Mouse (Mus musculus): ENCODE data around the gene Col4a1. TPM values are rescaled to one million over a fixed set of nuclear protein-coding genes. Genes with fewer than 3 reads are reported as not detected.

Gene Col4a1
- polyA plus RNA-seq, 1 experiment, result 136 TPM

DNA sequence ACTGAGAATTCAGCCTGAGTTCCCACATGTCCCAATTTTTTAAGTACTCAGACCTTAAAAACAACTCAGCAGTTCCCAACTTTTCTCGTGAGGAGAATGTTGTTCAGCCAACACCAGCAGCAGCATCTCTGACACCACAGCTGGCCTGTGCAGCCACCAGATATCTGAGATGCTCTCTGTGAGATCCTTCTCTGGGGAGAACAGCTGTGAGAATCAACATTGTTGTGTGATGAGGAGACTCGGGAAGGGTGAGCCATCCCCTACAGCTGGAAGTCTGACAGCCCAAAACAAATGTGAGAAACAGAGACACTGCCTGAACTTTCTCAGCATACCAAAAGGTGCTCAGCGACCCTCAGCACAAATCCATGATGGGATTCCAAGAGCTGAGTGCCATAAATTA, 20.0 kb downstream of the Col4a1 start:
- Histone ChIP-seq H3K36me3 (ENCODE audit: control insufficient read depth, insufficient read depth, low read length) (no peaks in the 10 kb centered on the region), H3K27ac (ENCODE audit: insufficient read depth, low read depth, low read length) (no peak overlapping the region), H3K4me1 (ENCODE audit: control insufficient read depth, insufficient read depth, insufficient read length, low read length) (no peaks in the 10 kb centered on the region), H3K4me3 (ENCODE audit: low read depth, low read length) (no peak overlapping the region), H3K27me3 (ENCODE audit: control insufficient read depth, insufficient read depth, low read length) (no peaks in the 10 kb centered on the region)
- TF ChIP-seq POLR2A (IDR thresholded peaks at IDR 0.05; ENCODE audit: low read depth, low read length) (no peak), CTCF (IDR thresholded peaks at IDR 0.05; ENCODE audit: extremely low read depth, insufficient read length, insufficient replicate concordance, low read depth, low read length) (no peak)
- WGBS, result 46% methylated on average over 3 of the region's 3 CpGs

DNA sequence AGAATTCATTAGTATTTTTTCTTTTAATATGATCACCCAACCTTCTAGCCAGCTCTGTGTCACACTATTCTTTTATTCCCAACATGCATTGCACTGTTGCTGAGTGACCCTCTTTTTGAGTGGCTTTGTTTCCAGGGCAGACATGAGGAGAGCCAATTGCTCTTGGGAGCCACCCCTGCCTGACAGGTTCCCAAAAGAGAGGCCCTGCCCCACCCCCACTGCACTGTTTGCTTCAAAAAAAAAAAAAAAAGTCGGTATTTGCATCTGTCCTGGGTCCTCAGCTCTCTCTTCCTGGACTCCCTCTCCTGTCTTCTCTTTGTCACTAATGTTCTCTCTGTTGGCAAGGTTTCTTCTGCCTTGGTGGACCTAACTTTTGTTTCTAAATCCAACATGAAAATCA, 22.1 kb downstream of the Col4a1 start:
- no peaks in the 10 kb centered on the region for H3K4me1 ChIP-seq (ENCODE audit: control insufficient read depth, insufficient read depth, insufficient read length, low read length)
- 0% methylated on average over 1 of the region's 1 CpGs for WGBS
- TF ChIP-seq CTCF (IDR thresholded peaks at IDR 0.05; ENCODE audit: extremely low read depth, insufficient read length, insufficient replicate concordance, low read depth, low read length) (no peak), POLR2A (IDR thresholded peaks at IDR 0.05; ENCODE audit: low read depth, low read length) (no peak)

DNA sequence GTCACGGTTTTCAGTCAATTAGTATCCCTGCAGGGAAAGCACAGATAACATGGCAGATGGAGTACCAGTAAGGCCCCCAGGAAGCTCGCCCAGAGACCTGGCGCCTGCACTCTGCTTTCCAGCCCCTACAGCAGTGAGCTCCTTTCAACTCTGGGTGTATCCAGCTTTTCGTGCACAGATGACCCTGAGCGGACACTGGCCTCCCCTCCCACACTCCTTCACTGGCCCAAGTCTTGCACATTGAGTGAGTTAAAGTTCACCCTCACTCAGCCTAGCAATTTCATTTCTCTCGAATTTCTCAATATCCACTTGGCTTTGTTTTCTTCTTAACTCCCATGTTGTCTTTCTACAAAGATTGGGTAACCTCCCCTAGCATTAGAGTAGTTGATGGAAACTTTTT, 24.3 kb downstream of the Col4a1 start:
- TF ChIP-seq CTCF (IDR thresholded peaks at IDR 0.05; ENCODE audit: extremely low read depth, insufficient read length, insufficient replicate concordance, low read depth, low read length), result no peak
- TF ChIP-seq POLR2A (IDR thresholded peaks at IDR 0.05; ENCODE audit: low read depth, low read length), result no peak
- Histone ChIP-seq H3K4me3 (ENCODE audit: low read depth, low read length) (no peak overlapping the region), H3K4me1 (ENCODE audit: control insufficient read depth, insufficient read depth, insufficient read length, low read length) (no peaks in the 10 kb centered on the region), H3K36me3 (ENCODE audit: control insufficient read depth, insufficient read depth, low read length) (no peaks in the 10 kb centered on the region), H3K27ac (ENCODE audit: insufficient read depth, low read depth, low read length) (no peak overlapping the region), H3K27me3 (ENCODE audit: control insufficient read depth, insufficient read depth, low read length) (no peaks in the 10 kb centered on the region)
- WGBS, result 62% methylated on average over 6 of the region's 6 CpGs

More for the DNA sequence above, 22.1 kb downstream of the Col4a1 start:
- H3K27ac ChIP-seq (ENCODE audit: insufficient read depth, low read depth, low read length), result no peak overlapping the region
- H3K36me3 ChIP-seq (ENCODE audit: control insufficient read depth, insufficient read depth, low read length), result no peaks in the 10 kb centered on the region
- no peak overlapping the region for H3K4me3 ChIP-seq (ENCODE audit: low read depth, low read length)
- H3K27me3 ChIP-seq (ENCODE audit: control insufficient read depth, insufficient read depth, low read length), result no peaks in the 10 kb centered on the region

DNA sequence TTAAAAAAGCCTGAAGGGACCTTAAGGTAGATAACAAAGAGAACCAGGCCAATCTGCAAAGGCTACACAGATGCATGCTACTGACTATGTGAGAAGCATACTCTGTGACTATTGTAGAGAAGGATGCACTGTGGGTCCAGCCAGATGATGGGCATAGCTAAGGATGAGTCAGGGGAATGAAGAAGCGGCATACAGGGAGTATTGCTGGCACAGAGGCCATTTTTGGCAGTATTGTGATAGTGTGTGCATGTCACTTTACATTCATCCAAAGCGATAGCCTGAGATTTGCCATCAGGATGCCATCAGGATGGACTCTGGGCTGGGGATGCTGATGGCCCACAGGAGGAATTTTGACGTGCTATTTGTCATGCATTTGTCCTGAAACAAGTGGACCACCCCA, 25.5 kb downstream of the Col4a1 start:
- Histone ChIP-seq H3K27me3 (ENCODE audit: control insufficient read depth, insufficient read depth, low read length) (no peaks in the 10 kb centered on the region), H3K27ac (ENCODE audit: insufficient read depth, low read depth, low read length) (no peak overlapping the region), H3K4me3 (ENCODE audit: low read depth, low read length) (no peak overlapping the region), H3K36me3 (ENCODE audit: control insufficient read depth, insufficient read depth, low read length) (no peaks in the 10 kb centered on the region), H3K4me1 (ENCODE audit: control insufficient read depth, insufficient read depth, insufficient read length, low read length) (peaks cover 2% of the 10 kb centered on the region; the same call in 1 of the 2 replicates)
- WGBS, result 76% methylated on average over 3 of the region's 3 CpGs
- no peak for TF ChIP-seq POLR2A (IDR thresholded peaks at IDR 0.05; ENCODE audit: low read depth, low read length)
- no peak for TF ChIP-seq CTCF (IDR thresholded peaks at IDR 0.05; ENCODE audit: extremely low read depth, insufficient read length, insufficient replicate concordance, low read depth, low read length)

DNA sequence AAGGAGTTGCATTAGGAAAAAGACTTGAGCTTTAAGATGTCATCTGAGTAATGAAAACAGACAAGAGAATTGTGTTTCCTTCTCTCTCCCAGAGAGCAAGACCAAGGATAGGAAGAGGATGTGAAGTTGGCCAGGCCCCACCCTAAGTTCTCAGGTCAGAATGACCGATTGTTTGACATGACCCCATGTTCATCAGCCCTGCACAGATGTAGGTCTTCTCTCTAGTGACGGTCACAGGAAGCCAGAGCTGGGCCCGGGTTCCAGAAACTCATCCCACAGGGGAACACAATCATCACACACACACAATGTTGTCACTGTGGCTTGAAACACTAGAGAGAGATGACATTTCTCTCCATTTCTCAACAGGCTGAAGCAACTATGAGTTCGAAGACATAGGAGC, 27.2 kb downstream of the Col4a1 start:
- Histone ChIP-seq H3K36me3 (ENCODE audit: control insufficient read depth, insufficient read depth, low read length) (no peaks in the 10 kb centered on the region), H3K4me3 (ENCODE audit: low read depth, low read length) (no peak overlapping the region), H3K27me3 (ENCODE audit: control insufficient read depth, insufficient read depth, low read length) (no peaks in the 10 kb centered on the region), H3K4me1 (ENCODE audit: control insufficient read depth, insufficient read depth, insufficient read length, low read length) (peaks cover 2% of the 10 kb centered on the region; the same call in 1 of the 2 replicates), H3K27ac (ENCODE audit: insufficient read depth, low read depth, low read length) (no peak overlapping the region)
- TF ChIP-seq POLR2A (IDR thresholded peaks at IDR 0.05; ENCODE audit: low read depth, low read length) (no peak), CTCF (IDR thresholded peaks at IDR 0.05; ENCODE audit: extremely low read depth, insufficient read length, insufficient replicate concordance, low read depth, low read length) (no peak)
- 73% methylated on average over 4 of the region's 4 CpGs for WGBS

DNA sequence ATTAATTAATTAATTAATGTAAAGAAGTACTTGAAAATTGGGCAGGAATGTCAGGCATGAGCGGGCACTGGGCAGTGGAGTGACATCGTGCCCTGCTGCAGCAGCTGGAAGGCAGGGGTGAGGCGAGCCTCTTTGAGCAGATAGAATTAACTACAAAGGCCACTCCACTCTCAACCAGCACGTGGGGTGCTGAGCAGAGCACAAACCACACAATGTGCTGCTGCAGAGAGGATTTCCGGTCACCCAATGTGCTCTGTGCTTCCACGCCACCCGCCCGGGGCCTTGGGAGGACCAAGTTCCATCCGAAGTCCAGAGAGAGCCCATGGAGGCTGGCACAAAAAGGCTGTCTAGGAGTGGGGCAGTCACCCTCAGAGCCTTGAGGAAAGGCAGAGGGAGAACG, 29.4 kb downstream of the Col4a1 start:
- H3K36me3 ChIP-seq (ENCODE audit: control insufficient read depth, insufficient read depth, low read length), result no peaks in the 10 kb centered on the region
- H3K27me3 ChIP-seq (ENCODE audit: control insufficient read depth, insufficient read depth, low read length), result no peaks in the 10 kb centered on the region
- peaks cover 5% of the 10 kb centered on the region for H3K4me1 ChIP-seq (ENCODE audit: control insufficient read depth, insufficient read depth, insufficient read length, low read length)
- no peak overlapping the region for H3K4me3 ChIP-seq (ENCODE audit: low read depth, low read length)
- WGBS, result 70% methylated on average over 10 of the region's 10 CpGs
- no peak overlapping the region for H3K27ac ChIP-seq (ENCODE audit: insufficient read depth, low read depth, low read length)
- no peak for TF ChIP-seq CTCF (IDR thresholded peaks at IDR 0.05; ENCODE audit: extremely low read depth, insufficient read length, insufficient replicate concordance, low read depth, low read length)
- TF ChIP-seq POLR2A (IDR thresholded peaks at IDR 0.05; ENCODE audit: low read depth, low read length), result no peak

DNA sequence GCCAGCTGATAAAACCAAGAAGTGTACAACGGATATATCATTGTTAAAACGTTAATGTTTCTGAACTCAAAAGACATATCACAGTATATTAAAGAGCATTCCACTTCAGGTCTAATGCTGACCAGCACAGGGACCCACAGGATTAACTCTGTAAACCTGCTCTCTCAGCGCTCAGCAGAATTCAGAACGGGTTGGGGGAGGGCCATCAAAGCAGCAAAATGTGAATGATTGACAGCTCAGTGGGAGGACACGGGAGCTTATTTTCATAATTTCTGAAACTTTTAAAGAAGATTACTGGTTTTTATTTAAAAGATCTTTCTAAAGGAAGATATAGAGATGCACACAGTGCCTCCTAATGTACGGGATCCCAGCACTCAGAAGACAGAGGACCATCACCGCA, 29.9 kb downstream of the Col4a1 start:
- Histone ChIP-seq H3K4me1 (ENCODE audit: control insufficient read depth, insufficient read depth, insufficient read length, low read length) (peaks cover 5% of the 10 kb centered on the region), H3K27ac (ENCODE audit: insufficient read depth, low read depth, low read length) (no peak overlapping the region), H3K27me3 (ENCODE audit: control insufficient read depth, insufficient read depth, low read length) (no peaks in the 10 kb centered on the region), H3K4me3 (ENCODE audit: low read depth, low read length) (no peak overlapping the region), H3K36me3 (ENCODE audit: control insufficient read depth, insufficient read depth, low read length) (no peaks in the 10 kb centered on the region)
- TF ChIP-seq CTCF (IDR thresholded peaks at IDR 0.05; ENCODE audit: extremely low read depth, insufficient read length, insufficient replicate concordance, low read depth, low read length) (no peak), POLR2A (IDR thresholded peaks at IDR 0.05; ENCODE audit: low read depth, low read length) (no peak)
- 75% methylated on average over 7 of the region's 7 CpGs for WGBS

DNA sequence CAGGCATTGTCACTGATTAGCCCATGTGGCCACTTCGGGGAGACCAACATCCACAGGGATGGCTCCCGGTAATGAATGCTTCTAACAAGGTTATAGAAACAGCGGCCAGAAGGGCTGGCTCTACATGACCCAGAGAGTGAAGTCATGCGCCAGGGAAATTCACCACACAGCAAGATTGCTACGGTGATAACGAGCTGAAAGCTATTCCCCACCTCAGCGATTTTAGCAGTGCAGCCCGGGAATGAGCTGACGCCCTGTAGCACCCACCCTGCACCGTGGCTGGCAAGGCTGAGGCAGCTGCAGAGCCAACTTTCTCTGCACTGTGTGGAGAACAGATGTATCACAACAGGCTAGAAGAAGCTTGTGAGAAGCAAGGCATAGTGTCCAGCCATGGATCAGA, 30.5 kb downstream of the Col4a1 start:
- H3K4me1 ChIP-seq (ENCODE audit: control insufficient read depth, insufficient read depth, insufficient read length, low read length), result peaks cover 5% of the 10 kb centered on the region
- H3K27me3 ChIP-seq (ENCODE audit: control insufficient read depth, insufficient read depth, low read length), result no peaks in the 10 kb centered on the region
- no peaks in the 10 kb centered on the region for H3K36me3 ChIP-seq (ENCODE audit: control insufficient read depth, insufficient read depth, low read length)
- no peak overlapping the region for H3K4me3 ChIP-seq (ENCODE audit: low read depth, low read length)
- TF ChIP-seq CTCF (IDR thresholded peaks at IDR 0.05; ENCODE audit: extremely low read depth, insufficient read length, insufficient replicate concordance, low read depth, low read length) (no peak), POLR2A (IDR thresholded peaks at IDR 0.05; ENCODE audit: low read depth, low read length) (no peak)
- H3K27ac ChIP-seq (ENCODE audit: insufficient read depth, low read depth, low read length), result no peak overlapping the region
- WGBS, result 70% methylated on average over 10 of the region's 10 CpGs

All from small intestine, adult 2 months (tissue).